Mouse (Mus musculus): ENCODE results near the gene Dmrt1. TPM values are rescaled to one million over a fixed set of nuclear protein-coding genes. Genes with fewer than 3 reads are reported as not detected.

Gene Dmrt1
- polyA plus RNA-seq, 1 experiment = not detected

- WGBS = 63% methylated on average over 12 of the region's 12 CpGs
Observed at GRCm38 (mm10) chr19:25514986-25515530, 9.6 kb downstream of the Dmrt1 start.

GRCm38 (mm10) chr19:25524156-25524555, 18.7 kb downstream of the Dmrt1 start:
- H3K27ac ChIP-seq (ENCODE audit: control insufficient read depth, insufficient read depth, low read length) = no peak overlapping the region
- TF ChIP-seq CTCF (IDR thresholded peaks at IDR 0.05; ENCODE audit: borderline replicate concordance, control insufficient read depth, extremely low read depth, insufficient read depth, low read length, poor library complexity) (no peak), POLR2A (IDR thresholded peaks at IDR 0.05; ENCODE audit: control insufficient read depth, extremely low read depth, insufficient read depth, low read length, poor library complexity) (no peak)
- H3K27me3 ChIP-seq (ENCODE audit: control insufficient read depth, insufficient read depth, low read length) = no peaks in the 10 kb centered on the region
- no peaks in the 10 kb centered on the region for H3K4me1 ChIP-seq (replicated peaks; ENCODE audit: control insufficient read depth, insufficient read depth, low read length)
- WGBS = 88% methylated on average over 6 of the region's 6 CpGs
- DNase-seq = no peak
- H3K36me3 ChIP-seq (ENCODE audit: control insufficient read depth, insufficient read depth, low read length) = no peaks in the 10 kb centered on the region
- no peak overlapping the region for H3K4me3 ChIP-seq (ENCODE audit: control insufficient read depth, insufficient read depth, low read length)

More at GRCm38 (mm10) chr19:25514986-25515530, 9.6 kb downstream of the Dmrt1 start:
- Histone ChIP-seq H3K4me1 (replicated peaks; ENCODE audit: control insufficient read depth, insufficient read depth, low read length) (no peaks in the 10 kb centered on the region), H3K27ac (ENCODE audit: control insufficient read depth, insufficient read depth, low read length) (no peak overlapping the region), H3K27me3 (ENCODE audit: control insufficient read depth, insufficient read depth, low read length) (no peaks in the 10 kb centered on the region), H3K4me3 (ENCODE audit: control insufficient read depth, insufficient read depth, low read length) (no peak overlapping the region), H3K36me3 (ENCODE audit: control insufficient read depth, insufficient read depth, low read length) (no peaks in the 10 kb centered on the region)
- DNase-seq = no peak
- TF ChIP-seq POLR2A (IDR thresholded peaks at IDR 0.05; ENCODE audit: control insufficient read depth, extremely low read depth, insufficient read depth, low read length, poor library complexity) (no peak), CTCF (IDR thresholded peaks at IDR 0.05; ENCODE audit: borderline replicate concordance, control insufficient read depth, extremely low read depth, insufficient read depth, low read length, poor library complexity) (no peak)

GRCm38 (mm10) chr19:25525726-25526125, 20.3 kb downstream of the Dmrt1 start:
- no peak overlapping the region for H3K4me3 ChIP-seq (ENCODE audit: control insufficient read depth, insufficient read depth, low read length)
- no peaks in the 10 kb centered on the region for H3K36me3 ChIP-seq (ENCODE audit: control insufficient read depth, insufficient read depth, low read length)
- WGBS = 97% methylated on average over 20 of the region's 20 CpGs
- DNase-seq = no peak
- no peaks in the 10 kb centered on the region for H3K27me3 ChIP-seq (ENCODE audit: control insufficient read depth, insufficient read depth, low read length)
- no peaks in the 10 kb centered on the region for H3K4me1 ChIP-seq (replicated peaks; ENCODE audit: control insufficient read depth, insufficient read depth, low read length)
- no peak for TF ChIP-seq POLR2A (IDR thresholded peaks at IDR 0.05; ENCODE audit: control insufficient read depth, extremely low read depth, insufficient read depth, low read length, poor library complexity)
- no peak overlapping the region for H3K27ac ChIP-seq (ENCODE audit: control insufficient read depth, insufficient read depth, low read length)

GRCm38 (mm10) chr19:25529673-25530072, 24.3 kb downstream of the Dmrt1 start:
- TF ChIP-seq CTCF (IDR thresholded peaks at IDR 0.05; ENCODE audit: borderline replicate concordance, control insufficient read depth, extremely low read depth, insufficient read depth, low read length, poor library complexity) (no peak), POLR2A (IDR thresholded peaks at IDR 0.05; ENCODE audit: control insufficient read depth, extremely low read depth, insufficient read depth, low read length, poor library complexity) (no peak)
- H3K36me3 ChIP-seq (ENCODE audit: control insufficient read depth, insufficient read depth, low read length) = no peaks in the 10 kb centered on the region
- DNase-seq = no peak
- no peak overlapping the region for H3K4me3 ChIP-seq (ENCODE audit: control insufficient read depth, insufficient read depth, low read length)
- H3K27ac ChIP-seq (ENCODE audit: control insufficient read depth, insufficient read depth, low read length) = no peak overlapping the region
- H3K27me3 ChIP-seq (ENCODE audit: control insufficient read depth, insufficient read depth, low read length) = no peaks in the 10 kb centered on the region
- H3K4me1 ChIP-seq (replicated peaks; ENCODE audit: control insufficient read depth, insufficient read depth, low read length) = no peaks in the 10 kb centered on the region
- 86% methylated on average over 12 of the region's 12 CpGs for WGBS

GRCm38 (mm10) chr19:25545714-25546340, 40.4 kb downstream of the Dmrt1 start:
- WGBS = 40% methylated on average over 13 of the region's 13 CpGs
- no peak overlapping the region for H3K4me3 ChIP-seq (ENCODE audit: control insufficient read depth, insufficient read depth, low read length)
- no peak for TF ChIP-seq POLR2A (IDR thresholded peaks at IDR 0.05; ENCODE audit: control insufficient read depth, extremely low read depth, insufficient read depth, low read length, poor library complexity)
- TF ChIP-seq CTCF (IDR thresholded peaks at IDR 0.05; ENCODE audit: borderline replicate concordance, control insufficient read depth, extremely low read depth, insufficient read depth, low read length, poor library complexity) = no peak
- no peak overlapping the region for H3K27ac ChIP-seq (ENCODE audit: control insufficient read depth, insufficient read depth, low read length)
- H3K4me1 ChIP-seq (replicated peaks; ENCODE audit: control insufficient read depth, insufficient read depth, low read length) = peaks cover 3% of the 10 kb centered on the region
- H3K27me3 ChIP-seq (ENCODE audit: control insufficient read depth, insufficient read depth, low read length) = no peaks in the 10 kb centered on the region
- peak; percentile 3 for DNase-seq
- H3K36me3 ChIP-seq (ENCODE audit: control insufficient read depth, insufficient read depth, low read length) = no peaks in the 10 kb centered on the region

GRCm38 (mm10) chr19:25547086-25547643, 41.7 kb downstream of the Dmrt1 start:
- WGBS = 76% methylated on average over 9 of the region's 9 CpGs

More at GRCm38 (mm10) chr19:25547086-25547643, 41.7 kb downstream of the Dmrt1 start:
- no peak for DNase-seq
- no peak overlapping the region for H3K4me3 ChIP-seq (ENCODE audit: control insufficient read depth, insufficient read depth, low read length)
- no peak overlapping the region for H3K27ac ChIP-seq (ENCODE audit: control insufficient read depth, insufficient read depth, low read length)
- TF ChIP-seq CTCF (IDR thresholded peaks at IDR 0.05; ENCODE audit: borderline replicate concordance, control insufficient read depth, extremely low read depth, insufficient read depth, low read length, poor library complexity) (no peak), POLR2A (IDR thresholded peaks at IDR 0.05; ENCODE audit: control insufficient read depth, extremely low read depth, insufficient read depth, low read length, poor library complexity) (no peak)
- no peaks in the 10 kb centered on the region for H3K27me3 ChIP-seq (ENCODE audit: control insufficient read depth, insufficient read depth, low read length)
- H3K4me1 ChIP-seq (replicated peaks; ENCODE audit: control insufficient read depth, insufficient read depth, low read length) = peaks cover 3% of the 10 kb centered on the region
- H3K36me3 ChIP-seq (ENCODE audit: control insufficient read depth, insufficient read depth, low read length) = no peaks in the 10 kb centered on the region
